Mouse (Mus musculus) heart, embryonic 10.5 days (tissue): ENCODE measurements around the gene Tubd1. TPM values are rescaled to one million over a fixed set of nuclear protein-coding genes. Genes with fewer than 3 reads are reported as not detected.

ENCODE experiments used
- DNase-seq: peaks from one replicate; pipeline ENCODE4 v3.0.0-alpha.2; 2017; ENCODE audit warnings: low spot score
- H3K27ac ChIP-seq: fragments of 300-500 bp; sonication (generic); 2 replicates; pipeline ENCODE4 v1.5.1; 2016; ENCODE audit warnings: mild to moderate bottlenecking
- H3K27me3 ChIP-seq: fragments of 300-500 bp; sonication (generic); 2 replicates; pipeline ENCODE4 v1.6.1; 2016; ENCODE audit warnings: mild to moderate bottlenecking; ENCODE audit not compliant: poor library complexity, insufficient read depth, severe bottlenecking
- H3K36me3 ChIP-seq: fragments of 300-500 bp; sonication (generic); 2 replicates; pipeline ENCODE4 v1.6.1; 2016; ENCODE audit warnings: mild to moderate bottlenecking, moderate library complexity
- H3K4me1 ChIP-seq: fragments of 300-500 bp; sonication (generic); 2 replicates; pipeline ENCODE4 v1.6.1; 2016; ENCODE audit warnings: mild to moderate bottlenecking
- H3K4me3 ChIP-seq: fragments of 300-500 bp; sonication (generic); 2 replicates; pipeline ENCODE4 v1.5.1; 2016; ENCODE audit warnings: mild to moderate bottlenecking, moderate library complexity
- H3K9me3 ChIP-seq: fragments of 300-500 bp; sonication (generic); 2 replicates; pipeline ENCODE4 v1.6.1; 2016; ENCODE audit warnings: mild to moderate bottlenecking, moderate library complexity
- WGBS: fragments of 180-500 bp; shearing (Covaris S2); methylation state at CpG from one replicate; pipeline ENCODE4 v1.1.7; 2016; 5-methylcytosine and 5-hydroxymethylcytosine counted together
- polyA plus RNA-seq: library from polyadenylated mRNA; unstranded; fragments of >200 nt; fragmentation: Nextera tagmentation; extraction: Ambion mirVana; gene quantifications from 2 replicates; pipeline ENCODE4 v1.2.1, GENCODE M21; 2016

The Tubd1 gene
- polyA plus RNA-seq, 1 experiment from 2014 or later, result 11.8 TPM

DNA sequence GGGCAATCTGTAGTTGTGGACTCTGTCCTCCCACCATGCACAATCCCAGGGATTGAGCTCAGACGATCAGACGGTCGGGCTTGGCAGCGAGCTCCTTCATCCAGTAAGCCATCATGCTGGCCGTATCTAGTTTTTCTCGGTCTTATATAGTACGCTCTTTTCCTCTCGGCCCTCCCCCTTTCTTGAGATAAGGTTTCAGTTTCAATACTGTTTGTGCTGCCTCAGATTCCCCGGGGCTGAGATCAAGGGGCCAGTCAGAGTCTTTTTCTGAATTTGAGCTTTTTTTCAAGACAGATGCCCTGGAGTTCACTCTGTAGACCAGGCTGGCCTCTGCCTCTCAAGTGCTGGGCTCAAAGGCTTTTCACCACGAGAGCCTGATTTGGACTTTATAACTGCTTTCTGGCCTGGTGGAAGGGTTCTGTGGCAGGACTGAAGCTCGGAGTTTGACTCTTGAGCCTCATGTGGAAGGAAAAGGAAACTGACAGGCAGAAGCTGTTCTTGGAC is 36.5 kb downstream of the Tubd1 start:
- H3K36me3 ChIP-seq, result no peaks in the 10 kb centered on the region
- peaks cover 45% of the 10 kb centered on the region for H3K4me1 ChIP-seq
- no peaks in the 10 kb centered on the region for H3K27me3 ChIP-seq
- WGBS, result 32% methylated on average over 11 of the region's 11 CpGs
- DNase-seq, result no peak
- no peak overlapping the region for H3K4me3 ChIP-seq
- no peaks in the 10 kb centered on the region for H3K9me3 ChIP-seq
- H3K27ac ChIP-seq, result peak overlapping the region; percentile 77

DNA sequence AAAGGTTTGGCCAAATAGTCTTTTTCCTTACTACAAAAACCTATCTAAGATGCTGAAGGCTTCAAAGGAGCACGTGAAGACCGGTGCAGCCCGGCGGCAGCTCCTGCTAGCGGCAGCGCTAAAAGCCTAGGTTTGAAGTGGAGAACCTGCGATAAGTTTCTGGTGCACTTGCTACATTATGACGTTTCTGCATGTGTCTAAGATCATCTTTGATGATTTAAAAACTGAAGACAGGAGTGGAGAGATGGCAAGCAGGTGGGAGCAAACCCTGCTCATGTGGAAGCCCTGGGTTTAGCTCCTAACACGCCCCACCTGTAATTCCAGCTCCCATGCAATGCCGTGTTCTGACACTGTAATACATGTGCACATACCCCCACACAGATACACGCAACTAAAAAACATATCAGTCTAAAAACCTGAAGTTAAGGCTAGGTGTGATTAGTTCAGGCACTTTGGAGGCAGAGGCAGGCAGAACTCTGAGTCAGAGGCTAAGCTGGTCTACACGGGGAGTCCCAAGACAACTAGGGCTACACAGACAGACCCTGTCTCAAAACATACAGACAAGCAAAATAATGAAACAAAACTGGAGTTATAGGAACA is 37.3 kb downstream of the Tubd1 start:
- no peaks in the 10 kb centered on the region for H3K36me3 ChIP-seq
- DNase-seq, result no peak
- H3K9me3 ChIP-seq, result no peaks in the 10 kb centered on the region
- no peaks in the 10 kb centered on the region for H3K27me3 ChIP-seq
- H3K27ac ChIP-seq, result 0 out of 2 replicates have a peak overlapping the region, but pooled peaks have one; percentile 39
- peaks cover 38% of the 10 kb centered on the region for H3K4me1 ChIP-seq
- 81% methylated on average over 12 of the region's 12 CpGs for WGBS
- no peak overlapping the region for H3K4me3 ChIP-seq

DNA sequence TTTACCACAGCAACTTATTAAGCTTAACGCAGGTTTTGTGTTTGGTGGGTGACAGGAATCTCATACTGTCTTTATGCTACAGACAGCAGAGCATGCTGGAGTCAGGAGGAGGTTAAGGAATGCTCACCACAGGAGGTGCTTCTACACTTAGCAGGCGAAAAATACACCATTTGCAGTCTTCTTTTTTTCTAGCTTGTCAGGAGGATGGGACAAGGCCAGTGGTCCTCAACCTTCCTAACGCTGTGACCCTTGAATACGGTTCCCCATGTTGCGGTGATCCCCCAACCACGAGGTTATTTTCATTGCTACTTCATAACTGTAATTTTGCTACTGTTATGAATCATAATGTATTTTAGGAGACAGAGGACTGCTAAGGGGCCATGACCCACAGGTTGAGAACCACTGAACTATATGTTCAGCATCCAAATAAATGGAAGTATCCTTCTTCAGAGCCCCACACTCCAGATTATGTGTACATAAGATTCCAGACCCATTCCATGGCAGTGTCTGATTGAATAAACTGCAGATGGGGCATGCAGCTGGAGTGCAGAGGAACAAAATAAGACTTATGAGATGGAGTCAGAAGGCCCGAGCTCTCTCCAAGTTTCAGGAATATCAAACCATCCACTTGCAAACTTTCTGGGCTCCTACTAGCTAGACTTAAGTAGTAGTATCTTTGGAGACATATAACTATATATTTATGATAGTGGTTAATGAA is 37.9 kb downstream of the Tubd1 start:
- Histone ChIP-seq H3K9me3 (no peaks in the 10 kb centered on the region), H3K4me1 (peaks cover 37% of the 10 kb centered on the region), H3K36me3 (no peaks in the 10 kb centered on the region), H3K27ac (no peak overlapping the region), H3K27me3 (no peaks in the 10 kb centered on the region), H3K4me3 (no peak overlapping the region)
- DNase-seq, result no peak
- 84% methylated on average over 7 of the region's 7 CpGs for WGBS

DNA sequence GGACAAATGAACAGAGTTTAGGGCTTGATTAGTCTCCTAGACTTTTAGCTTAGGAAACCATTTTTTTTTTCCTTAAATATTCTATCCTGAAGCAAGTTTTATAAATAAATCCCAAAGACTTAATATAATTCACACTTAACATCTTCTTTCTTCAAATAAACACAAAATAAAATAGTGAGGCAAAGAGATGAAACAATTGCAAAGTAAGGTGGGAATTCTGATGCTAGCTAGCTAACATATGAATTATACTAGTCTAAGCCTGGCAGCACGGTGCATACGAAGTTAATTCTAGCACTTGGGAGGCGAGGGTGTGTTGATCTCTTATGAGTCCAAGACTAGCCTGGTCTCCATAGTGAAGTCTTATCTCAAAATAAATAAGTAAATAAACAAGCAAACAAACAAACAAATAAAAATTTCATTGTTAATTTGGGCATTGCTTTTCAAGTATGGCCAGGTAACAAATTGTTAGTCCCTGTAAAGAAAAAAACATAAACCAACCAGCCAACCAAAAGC is 38.6 kb downstream of the Tubd1 start:
- Histone ChIP-seq H3K4me1 (peaks cover 37% of the 10 kb centered on the region), H3K27me3 (no peaks in the 10 kb centered on the region), H3K36me3 (no peaks in the 10 kb centered on the region), H3K4me3 (no peak overlapping the region), H3K27ac (no peak overlapping the region), H3K9me3 (no peaks in the 10 kb centered on the region)
- no peak for DNase-seq
- WGBS, result 88% methylated on average over 3 of the region's 3 CpGs

DNA sequence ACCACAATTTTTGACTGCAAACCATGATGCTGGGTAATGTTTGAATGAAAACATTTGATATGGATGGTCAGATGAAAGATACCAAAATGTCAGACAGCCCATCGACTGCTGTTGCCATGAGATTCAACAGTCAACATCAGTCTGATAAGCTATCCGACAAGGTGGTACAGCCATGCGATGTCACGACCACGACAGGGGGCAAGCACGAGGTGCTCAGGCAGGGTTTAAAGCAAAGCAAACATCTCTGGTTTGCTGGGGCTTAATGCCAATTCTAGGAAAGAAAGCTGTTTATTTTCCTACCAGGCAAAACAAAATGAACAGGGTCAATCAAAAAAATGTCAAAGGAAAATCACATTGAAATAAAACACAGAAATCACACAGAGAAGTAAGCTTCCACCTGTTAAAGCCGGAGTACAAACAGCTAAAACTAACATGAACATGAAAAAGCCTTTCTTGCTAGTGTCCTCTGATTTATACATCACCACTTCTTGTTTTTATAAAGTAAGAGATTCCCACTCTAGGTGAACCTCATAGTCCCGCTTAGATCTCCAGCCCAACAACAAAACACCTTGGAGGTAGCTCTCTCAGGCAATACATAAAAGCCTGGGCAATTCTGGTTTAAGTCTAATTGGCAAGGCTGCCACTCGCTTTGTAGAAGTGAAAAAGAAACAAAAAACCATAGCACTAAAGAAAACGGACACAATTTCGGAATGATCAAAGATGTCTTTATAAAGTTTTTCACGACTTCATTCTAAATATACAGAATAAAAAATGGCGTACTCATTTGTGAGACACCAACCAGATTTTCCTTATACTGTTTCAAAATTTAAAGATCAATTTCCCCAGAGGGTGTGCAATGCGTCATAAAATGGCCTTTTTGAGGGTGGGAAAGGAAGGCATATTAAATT is 39.5 kb downstream of the Tubd1 start:
- DNase-seq, result no peak
- H3K4me1 ChIP-seq, result peaks cover 31% of the 10 kb centered on the region
- H3K4me3 ChIP-seq, result peak overlapping the region; percentile 70; the same call in 1 of the 2 replicates
- 72% methylated on average over 14 of the region's 14 CpGs for WGBS
- H3K27ac ChIP-seq, result no peak overlapping the region
- H3K27me3 ChIP-seq, result no peaks in the 10 kb centered on the region
- no peaks in the 10 kb centered on the region for H3K36me3 ChIP-seq
- no peaks in the 10 kb centered on the region for H3K9me3 ChIP-seq

DNA sequence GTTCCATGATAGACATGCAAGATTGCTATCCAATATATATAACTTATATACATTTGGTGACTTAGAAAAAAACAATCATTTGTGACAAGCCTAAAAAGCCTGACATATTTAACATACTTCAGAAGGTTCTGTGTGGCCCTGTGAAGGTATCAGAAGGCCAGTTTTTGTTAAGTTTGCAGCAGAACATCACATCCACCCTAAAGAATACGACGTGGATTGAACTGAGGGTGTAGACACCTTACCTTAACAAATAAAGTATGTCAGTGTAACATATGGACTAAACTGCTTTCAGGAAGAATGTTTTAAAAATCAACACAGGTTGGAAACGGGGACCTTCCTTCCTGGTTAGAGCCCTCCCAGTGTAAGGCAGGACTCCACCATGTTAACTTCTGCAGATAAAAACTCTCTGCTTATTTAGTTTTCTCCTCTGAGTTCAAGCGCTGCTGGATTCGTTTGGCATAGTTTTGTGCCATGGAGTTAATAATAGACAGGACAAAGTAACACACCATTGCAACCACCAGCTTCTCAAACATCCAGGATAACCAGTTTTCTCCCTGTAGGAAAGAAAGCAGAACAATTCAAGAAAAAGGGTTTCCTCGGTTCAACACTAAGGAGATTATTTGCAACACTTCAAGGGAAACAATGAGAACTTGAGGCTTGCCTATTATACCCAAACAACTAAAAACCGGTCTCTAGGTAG is 40.3 kb downstream of the Tubd1 start:
- H3K27ac ChIP-seq, result peak overlapping the region; percentile 95
- DNase-seq, result no peak
- peaks cover 26% of the 10 kb centered on the region for H3K4me1 ChIP-seq
- peak overlapping the region; percentile 70 for H3K4me3 ChIP-seq
- no peaks in the 10 kb centered on the region for H3K9me3 ChIP-seq
- 60% methylated on average over 7 of the region's 7 CpGs for WGBS
- no peaks in the 10 kb centered on the region for H3K36me3 ChIP-seq
- H3K27me3 ChIP-seq, result no peaks in the 10 kb centered on the region

DNA sequence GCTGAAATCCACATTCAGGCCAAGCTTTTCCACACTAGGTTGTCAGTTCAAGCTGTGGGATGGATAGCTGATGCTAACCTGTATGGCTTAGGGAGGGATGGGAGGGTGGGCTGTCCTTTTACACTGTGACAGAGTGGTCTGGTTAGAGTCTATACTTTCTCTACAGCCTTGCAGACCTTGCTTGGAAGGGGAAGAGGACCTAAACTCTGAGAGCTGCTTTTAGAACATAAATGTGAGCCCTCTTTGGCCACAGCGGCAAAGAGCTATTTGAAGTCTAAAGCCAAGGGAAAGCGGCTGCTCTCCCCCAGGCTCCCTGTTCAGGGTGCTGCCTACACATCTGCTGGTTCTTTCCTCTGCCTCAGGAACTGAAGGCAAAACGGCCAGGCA is 40.8 kb downstream of the Tubd1 start:
- Histone ChIP-seq H3K9me3 (no peaks in the 10 kb centered on the region), H3K27me3 (no peaks in the 10 kb centered on the region), H3K4me3 (peak overlapping the region; percentile 70), H3K36me3 (no peaks in the 10 kb centered on the region), H3K27ac (peak overlapping the region; percentile 95), H3K4me1 (peaks cover 26% of the 10 kb centered on the region)
- DNase-seq, result no peak
- 28% methylated on average over 3 of the region's 3 CpGs for WGBS

DNA sequence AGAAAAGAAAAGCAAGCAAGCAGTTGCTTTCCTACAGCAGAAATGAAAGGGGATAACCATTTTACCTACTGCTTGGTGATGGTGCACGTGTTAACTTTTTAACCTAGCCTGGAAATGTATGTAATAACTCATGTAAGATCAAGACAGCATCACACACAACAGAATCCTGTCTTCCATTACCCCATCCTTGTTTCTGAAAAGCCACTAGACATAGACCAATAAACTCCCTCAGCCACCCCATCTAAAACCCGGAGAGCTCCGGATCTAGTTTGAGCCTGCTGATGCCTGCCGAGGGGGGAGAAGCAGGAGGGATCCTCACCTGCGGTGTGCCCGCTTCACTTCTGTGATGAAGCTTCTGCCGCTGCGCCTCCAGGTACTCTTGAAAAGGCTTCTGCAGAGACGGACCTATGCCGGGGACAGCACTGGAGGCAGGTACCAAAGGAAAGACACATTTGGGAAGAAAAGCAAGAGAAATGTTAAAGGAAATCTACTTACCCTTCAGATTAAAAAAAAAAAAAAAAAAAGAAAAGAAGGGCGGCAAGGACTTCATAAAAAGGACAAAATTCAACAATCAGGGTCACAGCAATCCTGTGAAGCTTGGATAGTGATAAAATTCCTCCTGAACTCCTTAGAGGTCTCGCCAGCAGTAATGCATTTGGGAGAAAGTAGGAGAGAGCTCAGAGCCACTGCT is 41.5 kb downstream of the Tubd1 start:
- DNase-seq, result no peak
- peak overlapping the region; percentile 70 for H3K4me3 ChIP-seq
- no peaks in the 10 kb centered on the region for H3K36me3 ChIP-seq
- H3K9me3 ChIP-seq, result no peaks in the 10 kb centered on the region
- peak overlapping the region; percentile 95 for H3K27ac ChIP-seq
- WGBS, result 8% methylated on average over 12 of the region's 12 CpGs
- no peaks in the 10 kb centered on the region for H3K27me3 ChIP-seq
- H3K4me1 ChIP-seq, result peaks cover 23% of the 10 kb centered on the region

DNA sequence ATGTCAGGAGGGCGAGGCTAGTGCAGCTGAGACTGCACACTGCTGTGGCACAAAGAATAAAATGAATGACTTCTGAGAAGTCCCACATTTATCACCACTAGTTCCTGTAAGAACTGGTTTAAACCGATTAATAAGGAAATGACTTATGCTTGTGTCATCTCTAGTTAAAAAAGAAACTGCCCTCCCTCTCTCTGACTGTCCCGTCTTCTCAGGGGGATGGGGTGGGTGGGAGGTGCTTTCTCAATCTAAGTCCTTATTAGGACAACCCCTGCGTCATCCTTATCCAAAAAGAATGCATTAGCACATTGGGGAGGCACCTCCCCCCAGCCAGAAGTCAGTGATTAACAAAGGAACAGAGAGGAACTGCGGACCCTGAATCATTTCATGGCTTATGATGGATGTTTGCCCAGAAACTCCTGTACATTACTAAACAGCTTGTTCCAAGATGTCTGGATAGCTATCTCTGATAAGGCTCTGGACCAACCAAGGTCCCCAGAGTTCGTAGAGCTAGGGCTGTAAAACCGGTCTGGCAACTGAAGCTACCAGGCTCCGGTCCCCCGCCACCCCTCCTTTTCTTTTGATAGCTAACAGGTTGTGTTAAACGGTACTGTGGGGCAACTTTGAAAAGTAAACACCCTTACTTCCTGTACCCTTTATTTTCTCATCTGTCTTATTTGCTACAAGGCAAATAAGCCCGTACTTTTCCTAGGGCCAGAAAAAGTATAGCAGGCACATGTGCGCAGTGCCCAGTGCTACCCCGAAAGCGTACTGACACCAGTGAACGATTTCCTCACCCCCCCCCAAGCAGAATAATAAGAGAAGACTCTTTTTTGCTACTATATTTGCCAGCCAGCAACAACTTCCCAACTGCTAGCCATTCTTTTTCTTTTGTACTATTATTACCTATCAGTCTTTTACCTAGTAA is 42.3 kb downstream of the Tubd1 start:
- DNase-seq, result peak; percentile 92
- 3% methylated on average over 15 of the region's 15 CpGs for WGBS

DNA sequence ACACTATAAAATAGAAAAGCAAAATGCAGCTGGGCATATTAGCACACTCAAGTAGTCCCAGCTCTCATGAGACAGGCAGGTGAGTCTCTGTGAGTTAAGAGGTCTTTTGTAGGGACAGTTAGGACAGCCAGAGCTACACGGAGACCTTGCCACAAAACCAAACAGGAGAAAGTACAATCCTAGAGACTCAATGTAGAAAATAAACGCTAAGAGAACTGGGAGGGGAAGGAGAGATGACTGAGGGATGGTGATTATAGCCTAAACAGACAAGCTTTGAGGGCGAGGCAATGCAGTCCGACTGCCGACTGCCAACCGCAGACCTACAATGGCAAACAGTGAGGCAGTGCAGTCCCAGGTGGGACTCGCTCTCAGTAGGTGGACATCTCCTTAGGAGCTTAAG is 43.0 kb downstream of the Tubd1 start:
- no peaks in the 10 kb centered on the region for H3K36me3 ChIP-seq
- peak overlapping the region; percentile 95 for H3K27ac ChIP-seq
- H3K4me3 ChIP-seq, result peak overlapping the region; percentile 70; the same call in 1 of the 2 replicates
- H3K4me1 ChIP-seq, result peaks cover 18% of the 10 kb centered on the region
- 30% methylated on average over 7 of the region's 7 CpGs for WGBS
- no peaks in the 10 kb centered on the region for H3K27me3 ChIP-seq
- no peaks in the 10 kb centered on the region for H3K9me3 ChIP-seq
- no peak for DNase-seq

More for the DNA sequence above, 42.3 kb downstream of the Tubd1 start:
- Histone ChIP-seq H3K9me3 (no peaks in the 10 kb centered on the region), H3K4me3 (peak overlapping the region; percentile 70), H3K27ac (peak overlapping the region; percentile 95), H3K4me1 (peaks cover 15% of the 10 kb centered on the region), H3K27me3 (no peaks in the 10 kb centered on the region), H3K36me3 (no peaks in the 10 kb centered on the region)
